Mouse (Mus musculus): ENCODE data around the gene Arid1a.

GRCm38 (mm10) chr4:133673666-133674330 lies 82.8 kb downstream of the Arid1a start:
- no peak for TF ChIP-seq CTCF (IDR thresholded peaks at IDR 0.05; ENCODE audit: borderline replicate concordance, insufficient read depth, low read depth, low read length)
- no peak for TF ChIP-seq POLR2A (IDR thresholded peaks at IDR 0.05; ENCODE audit: borderline replicate concordance, insufficient read depth, low read length)
